Mouse (Mus musculus): ENCODE measurements around the gene Ralb.

Gene Ralb

GRCm38 (mm10) chr1:119523826-119524225, 19.2 kb upstream of the Ralb start:
- DNase-seq (ENCODE audit: low read depth, low spot score): no peak

DNA sequence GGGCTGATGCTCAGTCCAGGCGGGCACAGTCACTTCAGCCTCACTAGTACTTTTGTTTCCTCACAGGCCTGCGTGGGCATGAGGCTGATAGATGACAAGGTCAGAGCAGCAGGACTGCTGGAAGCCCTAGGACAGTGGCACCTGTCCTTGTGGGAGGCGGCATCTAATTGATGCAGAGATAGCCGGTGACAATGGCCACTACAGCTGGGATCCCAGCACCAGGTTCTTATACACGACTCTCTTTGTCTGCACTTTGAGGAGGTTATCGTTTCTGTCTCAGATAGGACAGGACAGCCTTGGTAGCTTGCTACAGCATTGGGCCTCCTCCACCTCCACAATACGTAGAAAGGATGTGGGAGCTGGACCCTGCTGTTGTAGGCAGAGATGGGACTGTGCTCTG, 18.8 kb upstream of the Ralb start:
- no peak for DNase-seq (ENCODE audit: low read depth, low spot score)

GRCm38 (mm10) chr1:119522726-119523125, 18.1 kb upstream of the Ralb start:
- no peak for DNase-seq (ENCODE audit: low read depth, low spot score)

DNA sequence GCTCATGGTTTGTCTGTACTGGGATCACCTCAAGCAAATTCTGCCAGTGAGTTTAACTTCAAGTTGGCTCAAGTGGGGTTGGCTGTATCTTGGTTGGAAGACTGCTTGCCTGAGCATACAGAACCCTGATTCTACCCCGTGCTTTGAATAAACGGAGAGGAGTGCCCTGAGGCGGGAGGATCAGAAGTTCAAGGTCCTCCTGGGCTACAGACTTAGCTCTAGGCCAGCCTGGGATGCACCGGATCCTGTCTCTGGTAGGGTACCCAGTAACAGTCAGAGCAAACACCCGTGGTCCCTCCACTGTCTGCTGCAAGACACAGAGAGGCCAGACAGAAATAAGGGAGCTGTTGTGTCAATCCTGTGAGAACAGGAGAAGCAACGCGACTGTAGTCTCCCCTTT, 17.1 kb upstream of the Ralb start:
- no peak for DNase-seq (ENCODE audit: low read depth, low spot score)

GRCm38 (mm10) chr1:119521029-119521428, 16.4 kb upstream of the Ralb start:
- DNase-seq (ENCODE audit: low read depth, low spot score): no peak

DNA sequence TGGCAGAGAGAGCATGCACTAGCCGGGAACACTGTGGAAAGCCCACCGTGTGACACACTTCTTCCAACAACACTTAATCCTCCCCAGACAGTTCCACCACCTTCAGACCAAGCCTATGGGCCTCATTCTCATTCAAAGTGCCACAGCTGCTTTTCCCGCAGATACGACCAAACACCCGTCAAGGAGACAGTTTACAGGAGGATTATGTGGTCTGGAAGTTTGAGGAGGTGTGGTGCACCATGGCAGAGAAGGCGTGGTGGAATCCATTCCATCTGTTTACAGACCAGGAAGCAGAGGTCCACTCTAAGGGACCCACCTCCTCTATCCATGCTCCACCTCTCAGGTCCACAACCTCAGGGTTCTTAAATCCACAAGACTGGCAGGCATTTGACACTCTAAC, 14.7 kb upstream of the Ralb start:
- DNase-seq (ENCODE audit: low read depth, low spot score): peak; percentile 63

- no peak for DNase-seq (ENCODE audit: low read depth, low spot score)
These were observed 14.2 kb upstream of the Ralb start for GRCm38 (mm10) chr1:119518786-119519185.

DNA sequence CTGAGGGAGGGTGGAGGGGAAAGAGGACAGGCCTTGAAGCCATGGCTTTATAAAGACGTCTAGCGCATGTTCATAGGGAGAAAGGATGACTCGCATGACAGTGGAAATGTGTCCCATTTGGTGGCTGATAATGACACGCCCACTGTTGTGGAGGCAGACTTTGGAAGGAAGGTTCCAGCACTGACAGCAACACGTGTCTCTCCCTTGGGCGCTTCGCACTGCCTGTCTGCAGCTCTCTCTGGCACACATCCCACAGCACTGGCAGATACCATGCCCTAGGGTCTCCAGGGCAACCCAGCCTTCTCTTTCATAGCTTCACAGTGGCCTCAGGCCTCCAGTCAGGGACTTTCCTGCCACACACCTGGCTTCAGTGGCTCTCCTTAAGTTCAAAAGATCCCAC, 13.5 kb upstream of the Ralb start:
- no peak for DNase-seq (ENCODE audit: low read depth, low spot score)

DNA sequence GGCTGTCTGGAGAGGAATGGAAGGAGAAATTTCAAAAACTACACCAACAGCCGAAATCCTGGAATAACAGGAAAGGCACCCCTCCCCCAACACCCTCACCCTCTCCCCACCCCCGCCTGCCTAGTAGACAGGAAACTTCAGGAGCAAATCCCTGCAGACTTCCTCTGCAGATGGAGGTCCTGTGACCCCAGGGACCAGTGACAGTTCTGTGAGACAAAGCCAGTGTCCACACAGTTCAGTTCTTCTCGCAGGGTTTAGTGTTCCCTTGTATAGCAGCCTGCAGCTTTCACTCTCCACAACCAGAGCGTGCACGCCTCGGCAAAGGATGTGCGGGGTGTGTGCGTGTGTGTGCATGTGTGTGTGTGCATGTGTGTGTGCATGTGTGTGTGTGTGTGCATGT, 6.3 kb upstream of the Ralb start:
- DNase-seq (ENCODE audit: low read depth, low spot score): no peak

- DNase-seq (ENCODE audit: low read depth, low spot score): no peak
These were observed 5.8 kb upstream of the Ralb start for GRCm38 (mm10) chr1:119510409-119510808.

- DNase-seq (ENCODE audit: low read depth, low spot score): no peak
These were observed 4.9 kb upstream of the Ralb start for GRCm38 (mm10) chr1:119509474-119509873.

DNA sequence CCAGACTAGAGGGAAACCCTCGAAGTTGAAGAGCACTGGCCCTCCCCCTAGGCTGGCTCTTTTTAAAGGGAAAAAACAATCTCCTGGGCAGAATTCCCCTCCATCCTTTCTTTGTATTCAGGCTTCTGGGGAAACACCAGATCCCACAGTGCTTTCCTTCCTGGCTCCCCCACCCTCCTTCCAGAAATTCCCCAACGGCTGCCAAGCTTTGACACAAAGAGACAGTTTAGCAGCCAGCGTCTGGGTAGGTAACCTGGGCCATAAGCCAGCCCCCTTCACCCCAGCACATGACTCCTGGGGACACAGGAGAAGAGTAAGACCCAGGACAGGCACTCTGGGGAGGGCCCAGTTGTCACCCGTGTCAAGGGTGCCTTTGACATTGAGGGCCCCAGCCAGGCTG, 4.0 kb upstream of the Ralb start:
- no peak for DNase-seq (ENCODE audit: low read depth, low spot score)

DNA sequence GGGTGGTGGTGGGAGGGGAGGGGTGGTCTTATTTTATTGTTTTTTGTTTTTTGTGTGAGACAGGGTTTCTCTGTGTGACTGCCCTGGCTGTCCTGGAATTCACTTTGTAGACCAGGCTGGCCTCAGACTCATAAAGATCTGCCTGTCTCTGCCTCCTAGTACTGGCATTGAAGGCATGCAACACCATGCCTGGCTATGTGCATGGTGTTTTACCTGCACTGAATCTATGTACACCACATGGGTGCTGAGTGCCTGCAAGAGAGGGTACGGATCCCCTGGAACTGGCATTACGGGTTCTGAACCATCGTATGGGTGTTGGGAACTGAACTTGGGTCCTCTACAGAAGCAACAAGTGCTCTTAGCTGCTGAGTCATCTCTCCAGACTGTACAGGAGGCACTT, 1.4 kb upstream of the Ralb start:
- DNase-seq (ENCODE audit: low read depth, low spot score): no peak

DNA sequence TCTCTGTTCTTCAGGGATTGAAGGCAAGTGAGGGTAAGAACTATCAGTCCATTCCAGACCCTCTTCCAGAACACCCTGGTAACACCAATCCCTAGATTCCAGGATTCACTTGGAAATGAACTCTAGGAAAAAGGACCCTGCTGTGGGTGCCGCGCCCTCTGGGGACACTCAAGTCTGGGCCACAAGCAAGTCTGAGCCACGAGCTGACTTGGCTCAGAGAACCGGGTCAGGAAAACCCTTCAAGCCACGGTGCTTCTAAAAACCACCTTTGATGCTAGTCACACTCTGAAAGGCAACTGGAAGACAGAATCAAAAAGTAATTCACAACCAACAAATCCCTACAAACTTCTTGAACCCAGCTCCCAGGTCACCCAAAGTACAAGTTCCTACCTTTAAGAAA, 786 bp downstream of the Ralb start:
- DNase-seq (ENCODE audit: low read depth, low spot score): no peak

DNA sequence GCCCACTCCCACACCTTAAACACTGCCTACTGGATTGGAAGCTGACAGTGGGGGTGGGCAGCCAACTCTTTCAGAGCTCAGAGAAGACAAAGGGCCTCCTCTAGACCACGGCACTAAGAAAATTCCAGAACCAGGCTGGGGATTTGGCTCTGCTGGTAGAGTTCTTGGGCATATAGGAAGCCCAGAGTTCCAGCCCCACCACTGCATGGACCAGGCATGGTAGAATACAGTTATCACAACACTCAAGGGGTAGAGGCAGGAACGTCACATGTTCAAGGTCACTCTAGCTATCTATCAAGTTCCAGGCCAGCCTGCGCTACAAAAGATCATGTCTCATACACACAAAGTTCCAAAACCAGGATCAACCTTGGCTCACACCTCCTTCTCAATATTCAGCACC, 1.4 kb downstream of the Ralb start:
- DNase-seq (ENCODE audit: low read depth, low spot score): no peak

DNA sequence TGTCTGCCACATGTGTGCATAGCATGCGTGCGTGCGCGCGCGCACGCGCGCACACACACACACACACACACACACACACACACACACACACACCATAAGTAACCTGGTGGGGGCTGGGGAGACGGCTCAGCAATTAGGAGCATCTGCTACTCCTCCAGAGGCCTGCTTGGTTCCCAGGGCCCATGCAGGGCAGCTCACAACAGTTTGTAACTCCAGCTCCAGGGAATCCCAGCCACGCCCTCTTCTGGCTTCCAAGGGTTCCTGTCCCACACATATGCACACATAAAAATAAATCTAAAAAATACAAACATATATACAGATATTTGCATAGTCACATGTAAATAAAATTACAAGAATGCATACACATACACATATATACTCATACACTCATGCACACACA, 1.9 kb downstream of the Ralb start:
- peak; percentile 59 for DNase-seq (ENCODE audit: low read depth, low spot score)

GRCm38 (mm10) chr1:119501881-119502280, 2.7 kb downstream of the Ralb start:
- DNase-seq (ENCODE audit: low read depth, low spot score): no peak

GRCm38 (mm10) chr1:119499456-119499855, 5.1 kb downstream of the Ralb start:
- DNase-seq (ENCODE audit: low read depth, low spot score): no peak

DNA sequence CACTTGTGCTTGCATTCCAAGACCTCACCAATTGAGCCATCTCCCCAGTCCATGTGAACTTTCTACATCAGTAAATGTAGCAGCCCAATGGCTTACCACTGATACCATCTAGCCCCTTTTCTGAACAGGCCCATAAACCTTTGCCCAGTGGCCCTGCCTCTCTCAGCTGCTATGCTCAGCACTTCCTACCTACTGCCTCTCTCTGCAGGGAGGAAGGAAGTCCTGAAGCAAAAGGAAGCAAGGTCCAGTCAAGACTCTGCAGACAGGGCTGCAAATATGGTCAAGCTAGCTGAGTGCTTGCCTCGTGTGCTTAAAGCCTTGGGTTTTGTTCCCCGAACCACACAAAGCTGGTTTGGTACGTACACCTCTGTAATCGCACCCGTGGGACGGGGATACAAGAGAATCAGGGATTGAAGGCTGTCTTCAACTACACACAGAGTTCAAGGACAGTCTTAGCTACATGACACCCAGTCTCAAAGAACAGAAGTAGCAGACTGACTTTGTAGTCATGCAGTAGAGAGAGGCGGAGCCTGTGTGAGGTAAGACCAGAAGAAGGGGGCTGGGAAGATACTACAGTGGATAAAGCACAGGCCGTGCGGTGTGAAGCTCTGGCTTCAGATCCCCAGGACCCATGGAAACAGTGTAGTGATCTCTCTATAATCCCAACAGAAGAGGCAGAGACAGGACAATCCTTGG, 5.9 kb downstream of the Ralb start:
- peak; percentile 63 for DNase-seq (ENCODE audit: low read depth, low spot score)

DNA sequence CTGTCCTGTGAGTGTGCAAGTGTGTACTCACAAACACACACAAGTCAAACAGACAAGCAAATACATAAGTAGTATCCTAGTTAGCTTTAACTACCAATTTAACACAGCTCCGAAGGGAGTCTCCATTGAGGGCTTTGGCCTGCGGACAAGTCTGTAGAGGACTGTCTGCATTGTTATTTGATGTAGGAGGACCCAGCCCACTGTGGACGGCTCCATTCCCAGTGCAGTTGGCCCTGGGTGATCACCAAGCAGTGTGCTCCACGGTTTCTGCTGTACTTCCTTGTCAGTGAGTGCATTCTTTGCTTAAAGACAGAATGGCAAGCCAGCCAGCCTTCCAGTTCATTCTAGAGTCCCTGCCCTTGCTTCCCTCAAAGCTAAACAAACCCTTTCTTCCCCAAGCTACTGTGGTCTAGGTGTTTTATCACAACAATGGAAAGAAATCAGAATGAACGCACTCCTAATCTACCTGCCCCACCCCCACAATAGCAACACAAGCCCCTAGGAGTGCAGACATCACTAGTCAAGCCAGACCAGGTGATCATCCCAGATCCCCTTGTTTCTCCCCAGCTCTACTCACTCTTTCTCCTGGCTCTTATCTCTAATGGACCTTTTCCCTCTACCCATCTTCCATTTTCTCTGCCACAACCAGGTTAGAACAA, 7.1 kb downstream of the Ralb start:
- peak; percentile 96 for DNase-seq (ENCODE audit: low read depth, low spot score)

DNA sequence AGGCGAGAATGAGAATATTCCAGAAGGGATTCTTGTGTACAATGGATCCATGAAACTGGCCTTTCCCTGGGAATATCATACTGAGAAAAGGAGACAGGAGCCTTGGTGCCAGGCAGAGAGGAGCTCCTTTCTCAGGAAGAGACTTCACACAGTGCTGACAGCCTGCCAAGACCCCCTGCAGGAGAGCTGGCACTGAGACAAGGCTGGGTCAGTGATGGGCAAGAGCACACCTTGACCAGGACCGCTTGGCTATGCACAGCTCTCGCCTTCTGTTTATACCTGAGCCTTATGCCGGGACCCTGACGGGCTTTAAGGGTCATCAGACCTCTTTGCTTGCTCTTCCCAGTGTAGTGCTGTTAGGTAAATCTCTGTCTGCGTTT, 9.2 kb downstream of the Ralb start:
- DNase-seq (ENCODE audit: low read depth, low spot score): no peak

GRCm38 (mm10) chr1:119494712-119495395, 9.7 kb downstream of the Ralb start:
- DNase-seq (ENCODE audit: low read depth, low spot score): no peak

All from R1 (cell line).